Mouse (Mus musculus): Measurements from ENCODE around the gene Pin1.
A peak's percentile ranks its signal among the peaks of the same experiment; 100 is the strongest.

The Pin1 gene

DNA sequence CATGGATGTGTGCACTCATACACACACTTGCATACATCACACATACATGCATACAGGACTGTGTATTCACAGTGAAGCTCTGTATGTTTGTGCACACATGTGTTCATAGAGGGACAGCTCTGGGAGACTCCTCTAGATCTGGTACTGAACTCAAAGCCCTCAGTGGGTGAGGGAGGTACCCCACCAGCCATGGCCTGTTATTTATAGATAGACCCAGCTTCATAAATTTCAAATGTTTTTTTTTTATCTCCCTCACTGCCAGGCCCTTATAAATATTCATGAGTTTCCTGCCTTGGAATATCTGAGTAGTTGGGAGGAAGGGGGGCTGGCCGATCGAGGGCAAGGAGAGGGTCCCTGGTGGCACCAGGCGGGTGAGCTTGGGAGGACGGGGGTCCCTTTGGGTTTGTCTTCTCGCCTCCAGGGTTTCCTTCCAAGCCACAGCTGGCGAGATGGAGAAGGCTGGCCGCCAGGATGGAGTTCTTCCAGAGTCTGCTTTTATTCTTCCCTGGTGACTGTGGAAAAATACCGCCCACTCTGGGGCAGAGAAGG, 52.0 kb downstream of the Pin1 start:
- no peak for DNase-seq (ENCODE audit: low read depth)

DNA sequence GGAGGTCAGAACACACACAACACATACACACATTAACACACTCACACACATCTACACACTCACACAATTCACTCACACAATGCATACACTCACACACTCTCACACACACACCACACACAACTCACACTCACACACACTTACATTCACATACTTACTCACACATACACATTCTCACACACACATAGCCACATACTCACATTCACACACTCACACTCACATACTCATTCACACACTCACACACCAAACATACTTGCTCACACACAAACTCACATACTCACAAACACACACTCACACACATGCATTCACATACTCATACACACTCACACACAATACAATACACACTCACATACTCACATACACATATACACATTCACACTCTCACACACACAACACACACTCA, 53.5 kb downstream of the Pin1 start:
- no peak for DNase-seq (ENCODE audit: low read depth)

DNA sequence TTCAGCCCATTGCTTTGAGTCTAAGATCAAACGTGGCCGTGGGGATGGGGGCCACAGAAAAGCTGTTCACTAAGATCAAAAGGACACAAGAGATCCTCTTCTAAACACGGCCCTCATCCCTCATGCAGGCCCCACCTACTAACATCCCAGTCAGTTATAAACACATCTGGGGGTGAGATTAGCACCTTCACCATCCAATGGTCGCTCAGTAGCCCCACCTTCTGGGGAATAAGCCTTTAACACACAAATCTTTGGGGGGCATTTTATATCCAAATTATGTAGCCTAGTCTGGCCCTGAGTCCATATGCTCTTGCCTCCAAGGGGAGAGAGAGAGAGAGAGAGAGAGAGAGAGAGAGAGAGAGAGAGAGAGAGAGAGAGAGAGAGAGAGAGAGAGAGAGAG, 54.1 kb downstream of the Pin1 start:
- DNase-seq (ENCODE audit: low read depth), result no peak

DNA sequence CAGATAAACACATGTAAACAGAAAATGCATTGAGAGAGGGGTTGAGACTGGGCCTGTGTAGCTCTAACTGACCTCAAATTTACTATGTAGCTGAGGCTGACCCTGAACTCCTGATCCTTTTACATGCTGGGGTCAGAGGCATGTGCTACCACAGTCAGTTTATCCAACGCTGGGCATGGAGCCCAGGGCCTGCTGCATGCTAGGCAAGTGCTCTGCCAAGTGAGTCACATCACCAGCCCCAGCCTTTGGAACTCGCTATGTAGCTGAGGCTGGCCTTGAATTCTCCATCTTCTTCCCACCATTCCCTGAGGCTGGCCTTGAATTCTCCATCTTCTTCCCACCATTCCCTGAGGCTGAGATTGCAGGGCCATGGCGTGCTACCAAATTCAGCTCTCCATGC, 58.6 kb downstream of the Pin1 start:
- peak; percentile 75 for DNase-seq (ENCODE audit: low read depth)

DNA sequence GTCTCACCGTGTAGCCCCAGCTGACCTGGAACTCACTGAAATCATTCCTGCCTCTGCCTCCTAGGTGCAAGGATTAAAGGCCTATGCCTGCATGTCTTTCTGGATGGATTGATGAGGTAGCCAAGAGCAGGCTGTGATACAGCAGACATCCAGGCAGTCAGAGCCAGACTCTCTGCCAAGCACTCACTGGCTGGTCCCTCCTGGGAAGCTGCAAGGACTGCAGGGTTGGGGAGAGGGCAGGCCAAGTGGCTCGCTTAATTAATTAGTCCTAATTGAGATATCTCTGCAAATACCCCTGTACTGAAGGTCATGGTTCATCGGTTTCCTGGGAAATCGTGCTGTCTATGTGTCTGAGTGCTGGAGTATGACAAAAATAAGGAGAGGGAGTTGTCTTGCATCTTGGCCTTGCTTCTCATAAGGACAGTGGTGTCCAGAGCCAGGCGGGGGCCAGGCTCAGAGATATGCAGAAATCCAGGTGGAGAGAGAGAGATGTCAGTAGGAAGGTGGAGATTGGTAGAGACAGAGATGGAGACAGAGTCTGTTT, 61.1 kb downstream of the Pin1 start:
- DNase-seq (ENCODE audit: low read depth), result no peak

DNA sequence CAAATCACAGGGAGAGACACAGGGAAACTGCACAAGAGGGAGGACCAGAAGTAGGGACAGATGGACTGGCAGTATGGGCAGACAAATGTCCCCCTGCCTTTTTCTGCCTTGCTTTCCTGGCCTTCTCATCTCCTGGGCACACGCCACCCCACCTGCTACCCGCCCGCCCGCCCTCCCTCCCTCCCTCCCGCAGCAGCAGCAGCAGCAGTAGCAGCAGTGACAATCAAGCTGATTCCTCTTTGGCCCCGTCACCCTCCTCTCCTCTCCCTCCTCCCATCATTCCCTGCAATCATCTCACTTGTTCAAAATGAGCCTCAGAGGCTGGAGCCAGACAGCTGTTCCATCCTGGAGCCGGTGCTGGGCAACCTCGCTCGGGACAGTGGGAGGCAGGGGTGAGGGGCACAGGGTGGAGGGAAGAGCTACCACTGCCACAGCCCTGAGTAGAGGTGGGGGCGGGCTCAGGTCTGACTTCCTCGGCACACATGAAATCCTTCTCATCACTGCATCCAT, 61.6 kb downstream of the Pin1 start:
- no peak for DNase-seq (ENCODE audit: low read depth)

DNA sequence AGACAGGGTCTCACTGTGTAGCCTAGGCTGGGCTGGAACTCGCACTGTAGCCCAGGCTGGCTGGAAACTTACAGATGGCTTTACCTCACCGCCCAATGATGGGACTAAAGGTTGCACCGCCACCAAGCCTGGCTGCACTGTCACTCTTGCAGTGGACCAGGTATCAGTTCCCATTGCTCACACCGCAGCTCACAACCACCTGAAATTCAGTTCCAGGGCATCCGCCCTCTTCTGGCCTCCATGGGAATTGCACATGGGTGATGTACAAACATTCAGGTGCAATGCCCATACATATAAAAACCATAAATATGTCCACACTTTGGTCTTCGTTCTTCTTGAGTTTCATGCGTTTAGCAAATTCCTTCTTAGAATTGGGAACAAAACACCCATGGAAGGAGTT, 63.4 kb downstream of the Pin1 start:
- DNase-seq (ENCODE audit: low read depth), result peak; percentile 10
